In the genomic region with DNA sequence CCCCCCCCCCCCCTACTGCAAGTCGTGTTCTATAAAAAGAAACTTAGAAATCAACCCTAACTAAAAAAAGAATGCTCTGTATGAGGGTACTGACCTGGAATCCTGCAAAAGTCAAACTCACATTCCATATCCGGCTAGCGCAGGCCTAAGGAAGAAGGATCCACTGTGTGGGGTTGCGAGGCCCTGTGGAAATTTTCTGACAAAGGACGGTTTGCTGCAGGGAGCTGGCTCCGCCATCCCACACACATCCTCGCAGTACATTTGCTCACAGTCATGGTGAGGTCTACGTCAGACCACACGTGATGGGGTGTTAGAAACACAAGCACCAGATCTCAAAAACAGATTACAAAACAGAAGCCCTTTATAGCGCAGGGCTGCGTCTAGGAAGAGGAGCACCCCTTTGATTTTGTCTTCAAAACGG, we compare ENCODE assay signal across 8 mouse cellular contexts. TPM values are rescaled to one million over a fixed set of nuclear protein-coding genes. Genes with fewer than 3 reads are reported as not detected.
DNase-seq lines count a peak whose midpoint lies in the region; ATAC-seq and TF ChIP-seq lines count a peak whose summit lies in the region.

No protein-coding gene starts in this region.

- H3K9ac ChIP-seq in lung, embryonic 14.5 days: no peak overlapping the region
- H3K9ac ChIP-seq in heart, embryonic 13.5 days: peak overlapping the region; percentile 37
- H3K9ac ChIP-seq in forebrain, embryonic 11.5 days (ENCODE audit: low read length): no peak overlapping the region

- H3K27me3 ChIP-seq in lung, embryonic 14.5 days (ENCODE audit: insufficient read depth, low read length): no peaks in the 10 kb centered on the region
- no peaks in the 10 kb centered on the region for H3K27me3 ChIP-seq in heart, embryonic 13.5 days (replicated peaks)
- no peaks in the 10 kb centered on the region for H3K27me3 ChIP-seq in forebrain, embryonic 11.5 days (ENCODE audit: control insufficient read depth, insufficient read depth, low read length)

- peak overlapping the region; percentile 65; the same call in 1 of the 2 replicates for H3K27ac ChIP-seq in lung, embryonic 14.5 days (ENCODE audit: low read depth)
- peak overlapping the region; percentile 81 for H3K27ac ChIP-seq in heart, embryonic 13.5 days (replicated peaks)
- no peak overlapping the region for H3K27ac ChIP-seq in forebrain, embryonic 11.5 days (ENCODE audit: low read depth, low read length)

- H3K9me3 ChIP-seq in lung, embryonic 14.5 days (ENCODE audit: low read depth, low read length): peaks cover 6% of the 10 kb centered on the region; the same call in 1 of the 2 replicates
- H3K9me3 ChIP-seq in heart, embryonic 13.5 days: peaks cover 8% of the 10 kb centered on the region
- H3K9me3 ChIP-seq in forebrain, embryonic 11.5 days (ENCODE audit: control insufficient read depth, low read length): no peaks in the 10 kb centered on the region; the same call in 1 of the 2 replicates

- WGBS in lung, embryonic 14.5 days: 48% methylated on average over 12 of the region's 12 CpGs
- 40% methylated on average over 12 of the region's 12 CpGs for WGBS in heart, embryonic 13.5 days
- WGBS in forebrain, embryonic 11.5 days: 84% methylated on average over 12 of the region's 12 CpGs

- TF ChIP-seq CTCF in lung, embryonic 14.5 days (IDR thresholded peaks at IDR 0.05; ENCODE audit: low read depth): no peak

- peak; percentile 66 for ATAC-seq in lung, embryonic 14.5 days (ENCODE audit: insufficient read depth)
- ATAC-seq in heart, embryonic 13.5 days (ENCODE audit: extremely low read depth, insufficient number of reproducible peaks, low FRiP score, low TSS enrichment): peak; percentile 37; the same call in 1 of the 2 replicates
- no peak for ATAC-seq in forebrain, embryonic 11.5 days (replicated peaks; ENCODE audit: low FRiP score)

- peak; percentile 27 for DNase-seq in lung, embryonic 14.5 days
- DNase-seq in lung, postnatal 14 days: no peak
- peak; percentile 67 to 85 for DNase-seq in left cerebral cortex, adult 9 months (ENCODE audit: low spot score in 2 of 2)
- DNase-seq in thymus, postnatal 10 days (ENCODE audit: low spot score in 2 of 2): peak; percentile 35 to 40
- DNase-seq in urinary bladder, postnatal 14 days (ENCODE audit: low spot score): no peak
- no peak for DNase-seq in neural tube, embryonic 10.5 days (ENCODE audit: extremely low spot score, low spot score)
- no peak for DNase-seq in forebrain, embryonic 11.5 days (ENCODE audit: low spot score)

- no peak overlapping the region for H3K4me3 ChIP-seq in lung, embryonic 14.5 days (ENCODE audit: low read depth, low read length)
- no peak overlapping the region for H3K4me3 ChIP-seq in heart, embryonic 13.5 days
- H3K4me3 ChIP-seq in forebrain, embryonic 11.5 days (ENCODE audit: low read depth, low read length): no peak overlapping the region

- no peaks in the 10 kb centered on the region for H3K4me1 ChIP-seq in lung, embryonic 14.5 days (ENCODE audit: insufficient read depth)
- H3K4me1 ChIP-seq in heart, embryonic 13.5 days: peaks cover 43% of the 10 kb centered on the region
- no peaks in the 10 kb centered on the region for H3K4me1 ChIP-seq in forebrain, embryonic 11.5 days (replicated peaks; ENCODE audit: control insufficient read depth, insufficient read depth, low read length)

- peaks cover 13% of the 10 kb centered on the region for H3K36me3 ChIP-seq in lung, embryonic 14.5 days (ENCODE audit: insufficient read depth)
- peaks cover 28% of the 10 kb centered on the region for H3K36me3 ChIP-seq in heart, embryonic 13.5 days
- no peaks in the 10 kb centered on the region for H3K36me3 ChIP-seq in forebrain, embryonic 11.5 days (ENCODE audit: control insufficient read depth, insufficient read depth, low read length)

- H3K4me2 ChIP-seq in lung, embryonic 14.5 days: no peak overlapping the region
- H3K4me2 ChIP-seq in heart, embryonic 13.5 days: peak overlapping the region; percentile 23
- no peak overlapping the region for H3K4me2 ChIP-seq in forebrain, embryonic 11.5 days (ENCODE audit: low read depth, low read length, severe bottlenecking)

RNA-seq across cellular contexts. Expression of gene Zbtb38, which starts 56.5 kb away (rescaled TPM):
- polyA plus RNA-seq in lung, embryonic 14.5 days (2014; fragmentation: Nextera tagmentation; extraction: Ambion mirVana): 24.5 and 24.6 TPM in 2 replicates
- polyA plus RNA-seq in heart, embryonic 13.5 days (2015; fragmentation: Nextera tagmentation; extraction: Ambion mirVana): 27.1 and 31.3 TPM in 2 replicates
- 10.5 and 11.1 TPM in 2 replicates for polyA plus RNA-seq in forebrain, embryonic 11.5 days (2014; fragmentation: Nextera tagmentation; extraction: Ambion mirVana)

Comparison
In these comparisons a context has a peak if more than half of its experiments do, and no peak if none do; other contexts are left out.
1. DNase-seq: peak in lung, embryonic 14.5 days (single experiment), left cerebral cortex, adult 9 months (2 of 2) and thymus, postnatal 10 days (2 of 2); none in lung, postnatal 14 days (single experiment), urinary bladder, postnatal 14 days (single experiment), neural tube, embryonic 10.5 days (single experiment) and forebrain, embryonic 11.5 days (single experiment).